Mouse (Mus musculus) heart, adult 11 months (tissue): ENCODE data around the gene Palld.

Source experiments
- DNase-seq: peaks from one replicate; pipeline ENCODE4 v3.0.0; 2022

Palld gene

GRCm38 (mm10) chr8:61902521-61902920 is at the start of gene Palld:
Gene Palld (minus strand): TSS chr8:61902690.
- peak; percentile 87 for DNase-seq

GRCm38 (mm10) chr8:61937576-61937975 is 35.1 kb upstream of the Palld start:
- no peak for DNase-seq

DNA sequence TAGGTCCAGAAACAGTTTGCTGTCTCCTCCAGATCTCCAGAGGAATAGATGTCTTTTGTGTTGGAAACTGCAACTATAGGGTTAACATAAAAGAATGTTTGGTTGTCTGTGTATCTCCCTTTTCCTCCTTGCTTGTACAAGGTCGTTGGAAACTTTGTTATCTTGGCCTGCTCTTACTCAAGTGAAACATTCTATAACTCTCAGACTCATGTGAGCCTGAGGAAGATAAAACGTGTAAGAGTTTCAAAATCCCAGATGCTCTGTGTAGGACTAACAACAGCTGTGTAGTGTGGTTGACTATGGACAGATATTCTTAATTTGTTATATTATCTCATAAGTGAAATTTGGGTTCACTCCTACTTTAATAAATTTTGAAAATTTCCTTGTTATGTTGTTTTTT is 30.8 kb upstream of the Palld start:
- no peak for DNase-seq

DNA sequence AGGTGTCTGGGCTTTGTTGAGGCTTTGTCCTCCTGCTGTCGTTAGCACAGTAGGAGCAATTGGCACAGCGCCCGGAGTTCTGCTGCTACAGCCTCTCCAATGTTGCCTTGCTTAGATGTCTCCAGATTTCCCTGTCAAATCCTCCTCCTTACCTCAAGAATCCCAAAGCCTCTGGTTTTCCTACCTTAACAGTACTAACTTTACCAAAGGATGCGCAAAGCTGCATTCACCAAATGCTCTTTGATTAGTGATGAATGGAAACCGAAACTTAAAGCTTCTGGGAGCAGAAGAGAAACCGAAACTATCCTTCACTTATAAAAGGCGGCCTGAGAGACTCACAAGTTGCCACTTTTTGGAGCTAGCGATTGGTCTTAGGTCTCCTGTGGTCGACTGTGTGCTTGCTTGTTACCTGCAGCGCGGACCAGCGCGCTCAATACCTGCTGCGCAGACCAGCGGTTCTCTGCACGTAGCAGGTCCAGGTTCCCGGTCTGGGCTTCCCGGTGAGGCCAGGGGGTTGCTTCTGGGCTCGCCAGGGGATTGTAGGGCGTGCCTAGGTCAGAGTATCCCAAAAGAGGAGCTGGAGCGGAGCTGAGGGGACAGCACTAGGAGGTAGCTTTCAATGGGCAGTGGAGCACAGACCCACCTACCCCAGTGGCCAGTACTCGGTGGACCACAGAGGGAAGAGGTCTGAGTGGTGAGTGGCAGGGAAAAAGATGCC is 25.4 kb upstream of the Palld start, which contains the start of gene Ddx60:
Ddx60 (plus strand) TSS at position 311 of the 718 bp plus-strand sequence.
- peak; percentile 97 for DNase-seq

- DNase-seq, result no peak
Measured at GRCm38 (mm10) chr8:61924518-61924917, 22.0 kb upstream of the Palld start.

- peak; percentile 95 for DNase-seq
Measured at GRCm38 (mm10) chr8:61921454-61922054, 19.1 kb upstream of the Palld start.

GRCm38 (mm10) chr8:61920389-61920788 is 17.9 kb upstream of the Palld start:
- DNase-seq, result no peak

DNA sequence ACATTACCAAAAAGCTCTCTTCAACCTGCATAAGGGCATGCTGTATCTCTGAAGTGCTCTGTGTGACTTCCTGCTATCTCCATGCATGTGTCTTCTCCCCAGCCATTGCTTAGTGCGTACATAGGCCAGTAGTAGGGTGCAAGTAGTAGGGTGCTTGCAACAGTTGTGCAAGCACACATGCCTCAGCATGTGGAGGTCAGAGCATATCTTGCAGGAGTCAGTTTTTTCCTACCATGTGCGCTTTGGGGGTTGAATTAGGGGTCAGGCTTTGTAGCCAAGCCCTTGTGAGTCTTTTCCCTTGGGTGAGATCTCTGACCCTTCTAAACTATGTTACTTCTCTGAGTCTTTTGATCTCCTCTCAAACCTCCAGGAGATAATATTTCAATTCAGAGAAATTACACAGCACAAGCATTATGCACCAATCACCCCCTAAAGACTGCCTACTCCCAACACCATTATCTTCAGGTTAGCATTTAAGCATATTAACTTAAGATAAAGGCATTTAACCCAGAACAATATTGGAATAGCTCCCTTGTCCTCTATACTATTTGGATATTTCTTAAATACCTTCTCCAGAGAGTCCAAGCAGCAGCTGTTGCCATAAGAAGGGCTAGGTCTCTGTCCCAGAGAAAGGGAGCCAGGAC is 16.8 kb upstream of the Palld start:
- DNase-seq, result no peak

GRCm38 (mm10) chr8:61917287-61917686 is 14.8 kb upstream of the Palld start:
- no peak for DNase-seq

DNA sequence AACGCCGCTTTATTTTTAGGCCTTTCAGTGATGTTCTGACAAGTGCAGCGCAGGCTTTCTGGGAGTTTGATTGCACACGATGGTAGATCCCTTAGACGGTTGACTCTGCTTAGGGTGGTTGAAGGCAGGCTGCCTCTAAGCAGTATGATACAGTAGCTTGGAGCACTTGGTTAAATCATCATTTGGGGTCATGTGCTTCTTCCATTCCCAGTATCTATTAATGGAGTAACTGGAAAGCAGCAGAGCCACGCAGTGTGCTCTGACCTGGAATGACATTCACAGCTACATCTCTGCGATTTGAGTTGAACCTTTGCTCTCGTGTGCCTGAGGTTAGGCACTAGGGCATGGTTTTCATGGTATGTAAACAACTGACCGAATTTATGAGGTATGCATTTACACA is 11.5 kb upstream of the Palld start:
- peak; percentile 89 for DNase-seq

- no peak for DNase-seq
Measured at GRCm38 (mm10) chr8:61912817-61913216, 10.3 kb upstream of the Palld start.

DNA sequence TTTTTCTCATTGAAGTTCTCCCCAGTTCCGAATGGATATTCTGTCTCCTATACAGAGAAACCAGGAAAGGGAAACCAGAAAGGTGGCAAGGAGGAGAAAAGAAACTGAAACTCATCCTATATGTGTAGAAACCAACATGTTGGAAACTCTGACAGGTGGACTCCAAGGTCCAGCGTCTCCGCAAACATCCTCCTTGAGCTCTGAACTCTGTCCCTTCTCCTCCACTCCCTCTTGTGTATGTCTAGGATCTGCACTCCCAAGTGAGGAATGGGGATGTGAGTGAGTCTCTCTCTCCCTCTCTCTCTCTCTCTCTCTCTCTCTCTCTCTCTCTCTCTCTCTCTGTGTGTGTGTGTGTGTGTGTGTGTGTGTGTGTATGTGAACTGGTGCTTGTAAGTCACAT is 6.8 kb upstream of the Palld start:
- peak; percentile 59 for DNase-seq

GRCm38 (mm10) chr8:61908303-61909215 is 6.1 kb upstream of the Palld start:
- DNase-seq, result peak; percentile 98

DNA sequence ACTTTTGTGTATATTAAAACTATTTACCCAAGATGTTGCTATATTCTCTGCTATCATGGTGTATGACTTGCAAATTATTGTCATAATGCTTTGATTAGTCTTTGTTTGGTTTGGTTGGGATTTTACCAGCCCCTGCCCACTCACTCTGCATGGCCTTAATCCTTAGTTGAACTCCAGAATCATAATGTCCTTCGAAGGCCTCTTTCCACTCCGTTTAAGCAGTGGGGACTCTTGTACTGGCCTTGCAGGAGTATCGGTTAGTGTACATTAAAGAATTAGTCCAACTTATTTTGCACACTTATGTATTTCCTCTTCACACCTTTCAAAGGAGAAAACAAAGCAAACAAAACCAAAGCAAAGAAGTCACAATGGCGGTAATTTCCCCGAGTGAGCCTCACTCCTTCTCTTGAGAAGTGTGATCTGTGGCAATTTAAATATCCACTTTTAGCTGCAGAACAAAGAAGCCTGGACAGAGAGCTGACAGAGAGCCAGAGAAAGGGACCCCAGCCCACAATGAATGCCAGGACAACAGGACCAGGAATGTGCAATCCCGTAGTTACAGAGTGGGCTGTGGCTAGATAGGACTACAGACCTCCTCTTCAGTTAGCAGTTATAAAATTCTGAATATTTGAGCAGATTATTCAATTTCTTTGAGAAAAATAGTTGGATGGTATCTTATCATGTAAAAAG is 1.3 kb downstream of the Palld start:
- no peak for DNase-seq

- no peak for DNase-seq
Measured at GRCm38 (mm10) chr8:61897402-61897801, 5.1 kb downstream of the Palld start.

- no peak for DNase-seq
Measured at GRCm38 (mm10) chr8:61896742-61897141, 5.7 kb downstream of the Palld start.

GRCm38 (mm10) chr8:61894062-61894461 is 8.4 kb downstream of the Palld start:
- DNase-seq, result no peak

DNA sequence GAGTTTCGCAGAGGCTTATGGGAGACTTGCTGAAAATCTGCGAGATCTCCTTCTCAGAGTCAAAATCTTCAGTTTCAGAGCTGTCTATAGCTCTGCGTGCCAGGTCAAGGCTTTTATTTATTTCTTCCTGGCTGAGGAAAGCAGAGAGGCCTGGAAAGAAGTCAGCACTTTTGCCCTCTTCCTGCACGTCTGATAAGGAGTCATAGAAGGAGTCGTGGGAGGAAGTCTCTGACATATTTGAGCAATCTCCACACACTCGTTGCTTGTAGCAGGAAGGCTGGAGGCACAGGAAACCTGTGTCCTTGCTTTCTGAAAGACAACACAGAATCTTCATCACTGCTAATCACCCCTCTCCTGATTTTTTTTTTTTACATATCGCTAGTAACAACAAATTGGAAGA is 24.9 kb downstream of the Palld start:
- no peak for DNase-seq

DNA sequence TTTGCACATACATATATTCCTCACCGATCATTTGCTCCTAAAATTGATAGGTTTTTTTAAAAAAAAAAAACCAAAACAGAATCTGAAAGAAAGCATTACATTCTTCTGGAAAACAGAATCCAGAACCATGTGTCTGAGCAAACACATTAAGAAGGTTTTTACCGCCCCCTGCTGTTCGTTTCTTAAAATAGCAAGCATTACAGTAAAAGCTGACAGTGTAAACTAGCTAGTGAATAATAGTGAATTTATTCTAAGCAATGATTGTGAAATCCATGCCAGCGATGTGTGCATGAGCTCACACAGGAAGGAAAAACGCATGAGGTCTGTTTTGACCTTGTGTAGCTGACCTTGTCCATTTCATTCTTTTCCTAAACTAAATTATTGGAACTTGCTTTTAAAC is 27.2 kb downstream of the Palld start:
- no peak for DNase-seq

GRCm38 (mm10) chr8:61873994-61874393 is 28.5 kb downstream of the Palld start:
- DNase-seq, result no peak

DNA sequence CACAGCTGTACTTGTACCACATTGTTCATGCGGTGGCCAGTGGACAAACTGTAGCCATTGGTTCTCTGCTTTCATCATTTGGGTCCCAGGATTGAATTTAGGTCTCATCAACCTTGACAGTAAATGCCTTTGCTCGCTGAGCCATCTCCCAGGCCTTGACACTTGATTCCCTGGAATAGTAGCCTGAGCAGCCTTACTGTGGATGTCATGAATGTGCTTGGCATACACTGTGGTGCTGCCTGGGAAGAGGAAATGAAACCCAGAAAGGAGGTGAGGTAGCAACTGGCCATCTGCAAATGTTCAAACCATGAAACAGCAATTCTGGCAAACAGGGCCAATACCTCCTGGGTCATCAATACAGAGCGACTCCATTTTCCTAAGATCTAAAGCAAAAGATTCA is 34.0 kb downstream of the Palld start:
- no peak for DNase-seq

- DNase-seq, result no peak
Measured at GRCm38 (mm10) chr8:61866920-61867319, 35.6 kb downstream of the Palld start.
